Mouse (Mus musculus) stomach, embryonic 14.5 days (tissue): ENCODE data around the gene Cpb2. TPM values are rescaled to one million over a fixed set of nuclear protein-coding genes. Genes with fewer than 3 reads are reported as not detected.
A peak's percentile ranks its signal among the peaks of the same experiment; 100 is the strongest.

Source experiments
- ATAC-seq: fragments of 200-750 bp; cut with Nextera tagmentation; 2 replicates; pipeline ENCODE4 v1.8.0; 2017; ENCODE audit warnings: low read depth, moderate TSS enrichment; ENCODE audit not compliant: insufficient number of reproducible peaks, insufficient read depth, low FRiP score
- H3K27ac ChIP-seq: fragments of 300-500 bp; sonication (generic); 2 replicates; pipeline ENCODE4 v1.5.1; 2014; ENCODE audit warnings: mild to moderate bottlenecking, low read length, moderate library complexity, mixed read lengths
- H3K27me3 ChIP-seq: fragments of 300-500 bp; sonication (generic); 2 replicates; pipeline ENCODE4 v1.6.1; 2014; ENCODE audit warnings: low read length, control low read depth, mixed read lengths; ENCODE audit not compliant: control insufficient read depth, insufficient read depth
- H3K36me3 ChIP-seq: fragments of 300-500 bp; sonication (generic); 2 replicates; pipeline ENCODE4 v1.6.1; 2014; ENCODE audit warnings: mild to moderate bottlenecking, control low read depth, low read length, moderate library complexity, mixed read lengths; ENCODE audit not compliant: control insufficient read depth, insufficient read depth
- H3K4me1 ChIP-seq: fragments of 300-500 bp; sonication (generic); 2 replicates; pipeline ENCODE4 v1.6.1; 2014; ENCODE audit warnings: low read length, control low read depth, mixed read lengths; ENCODE audit not compliant: control insufficient read depth, insufficient read depth
- H3K4me2 ChIP-seq: fragments of 300-500 bp; sonication (generic); replicated peaks from 2 replicates; pipeline ENCODE4 v1.6.1; 2014; ENCODE audit warnings: low read depth, low read length, control low read depth
- H3K4me3 ChIP-seq: fragments of 300-500 bp; sonication (generic); 2 replicates; pipeline ENCODE4 v1.5.1; 2014; ENCODE audit warnings: low read depth, low read length, control low read depth
- H3K9ac ChIP-seq: fragments of 300-500 bp; sonication (generic); replicated peaks from 2 replicates; pipeline ENCODE4 v1.6.1; 2014; ENCODE audit warnings: low read depth, mild to moderate bottlenecking, control low read depth, low read length, moderate library complexity, mixed read lengths
- H3K9me3 ChIP-seq: fragments of 300-500 bp; sonication (generic); 2 replicates; pipeline ENCODE4 v1.6.1; 2016; ENCODE audit warnings: low read depth, low read length, control low read depth; ENCODE audit not compliant: control insufficient read depth
- WGBS: fragments of 180-500 bp; shearing (Covaris S2); extraction: QIAGEN DNeasy Blood & Tissue Kit; methylation state at CpG from one replicate; pipeline ENCODE4 v1.1.7; 2014; 5-methylcytosine and 5-hydroxymethylcytosine counted together
- polyA plus RNA-seq: library from polyadenylated mRNA; unstranded; fragments of >200 nt; fragmentation: Nextera tagmentation; extraction: Ambion mirVana; gene quantifications from 2 replicates; pipeline ENCODE4 v1.2.1, GENCODE M21; 2014

Cpb2 gene
- polyA plus RNA-seq, 1 experiment from 2014 or later = 2.7 TPM

DNA sequence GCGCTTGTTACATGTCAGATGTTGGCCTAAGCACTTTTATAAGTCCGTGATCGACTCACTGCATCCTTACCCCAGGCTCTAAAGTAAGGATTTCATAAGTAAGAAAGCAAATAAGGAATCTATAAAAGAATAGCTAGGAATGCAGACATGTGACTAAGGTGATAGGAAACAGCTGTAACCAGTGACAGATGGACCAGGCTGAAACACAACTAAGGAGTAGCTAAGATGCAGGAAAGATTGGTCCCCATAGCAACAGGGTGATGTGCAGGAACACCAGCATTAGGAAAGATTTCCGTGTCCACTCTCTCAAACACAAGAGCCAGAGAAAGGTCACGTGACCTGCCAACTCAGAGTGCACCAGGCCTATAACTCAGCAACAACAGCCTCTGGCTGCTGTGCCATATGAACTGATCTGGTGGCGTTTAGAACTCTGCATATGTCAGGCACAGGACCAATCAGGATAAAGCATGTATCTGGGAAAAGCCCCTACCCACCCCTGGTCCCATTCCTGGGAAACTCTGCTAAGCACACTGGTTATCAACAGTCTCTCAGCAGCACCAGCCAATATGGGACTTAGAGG lies 33.4 kb upstream of the Cpb2 start:
- no peaks in the 10 kb centered on the region for H3K4me1 ChIP-seq
- no peak overlapping the region for H3K4me3 ChIP-seq
- H3K9ac ChIP-seq = no peak overlapping the region
- ATAC-seq = no peak
- 68% methylated on average over 6 of the region's 6 CpGs for WGBS
- H3K27me3 ChIP-seq = no peaks in the 10 kb centered on the region
- no peak overlapping the region for H3K27ac ChIP-seq
- H3K4me2 ChIP-seq = no peak overlapping the region
- H3K36me3 ChIP-seq = no peaks in the 10 kb centered on the region
- H3K9me3 ChIP-seq = no peaks in the 10 kb centered on the region

DNA sequence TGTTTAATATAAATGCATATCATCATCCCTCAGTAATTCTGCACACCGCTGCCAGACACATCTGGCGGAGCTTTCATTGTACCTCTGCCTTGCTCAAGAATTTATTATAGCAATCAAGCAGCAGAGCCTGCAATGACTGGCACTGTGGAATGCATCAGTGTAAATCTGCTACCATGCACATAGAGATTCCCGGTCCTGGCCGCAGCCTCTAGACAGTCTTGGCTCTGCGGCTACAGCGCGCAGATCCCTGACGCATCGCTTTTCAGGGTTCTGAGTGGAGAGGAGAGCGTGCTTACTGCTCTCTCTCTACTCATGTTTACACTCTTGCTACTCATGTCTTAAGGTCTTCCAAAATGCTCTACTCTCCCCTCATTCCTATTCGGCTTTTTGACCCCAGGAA lies 28.3 kb upstream of the Cpb2 start:
- WGBS = 62% methylated on average over 11 of the region's 11 CpGs
- H3K27me3 ChIP-seq = no peaks in the 10 kb centered on the region
- H3K4me3 ChIP-seq = no peak overlapping the region
- H3K36me3 ChIP-seq = no peaks in the 10 kb centered on the region
- ATAC-seq = no peak
- H3K27ac ChIP-seq = no peak overlapping the region
- H3K4me1 ChIP-seq = no peaks in the 10 kb centered on the region
- no peaks in the 10 kb centered on the region for H3K9me3 ChIP-seq
- no peak overlapping the region for H3K9ac ChIP-seq
- no peak overlapping the region for H3K4me2 ChIP-seq

- Histone ChIP-seq H3K9ac (no peak overlapping the region), H3K36me3 (no peaks in the 10 kb centered on the region), H3K4me2 (no peak overlapping the region), H3K27ac (peak overlapping the region; percentile 21; the same call in 1 of the 2 replicates), H3K4me3 (no peak overlapping the region), H3K9me3 (no peaks in the 10 kb centered on the region), H3K27me3 (no peaks in the 10 kb centered on the region), H3K4me1 (no peaks in the 10 kb centered on the region)
- ATAC-seq = no peak
- WGBS = 96% methylated on average over 2 of the region's 2 CpGs
These were observed 23.2 kb upstream of the Cpb2 start for GRCm38 (mm10) chr14:75218843-75219242.

GRCm38 (mm10) chr14:75219250-75219913 lies 22.7 kb upstream of the Cpb2 start:
- Histone ChIP-seq H3K4me2 (no peak overlapping the region), H3K4me3 (no peak overlapping the region), H3K4me1 (no peaks in the 10 kb centered on the region), H3K36me3 (no peaks in the 10 kb centered on the region), H3K27me3 (no peaks in the 10 kb centered on the region), H3K27ac (peak overlapping the region; percentile 21; the same call in 1 of the 2 replicates), H3K9me3 (no peaks in the 10 kb centered on the region), H3K9ac (no peak overlapping the region)
- ATAC-seq = peak; percentile 94
- WGBS = 67% methylated on average over 5 of the region's 5 CpGs

- ATAC-seq = no peak
- no peaks in the 10 kb centered on the region for H3K4me1 ChIP-seq
- H3K27me3 ChIP-seq = no peaks in the 10 kb centered on the region
- no peak overlapping the region for H3K4me2 ChIP-seq
- H3K36me3 ChIP-seq = no peaks in the 10 kb centered on the region
- no peak overlapping the region for H3K27ac ChIP-seq
- no peak overlapping the region for H3K4me3 ChIP-seq
- WGBS = 82% methylated on average over 6 of the region's 6 CpGs
- no peaks in the 10 kb centered on the region for H3K9me3 ChIP-seq
- H3K9ac ChIP-seq = no peak overlapping the region
These were observed 19.7 kb upstream of the Cpb2 start for GRCm38 (mm10) chr14:75222386-75222785.

- no peaks in the 10 kb centered on the region for H3K36me3 ChIP-seq
- H3K27ac ChIP-seq = no peak overlapping the region
- no peak overlapping the region for H3K4me2 ChIP-seq
- H3K4me1 ChIP-seq = no peaks in the 10 kb centered on the region
- H3K27me3 ChIP-seq = no peaks in the 10 kb centered on the region
- WGBS = 76% methylated on average over 6 of the region's 6 CpGs
- no peak overlapping the region for H3K4me3 ChIP-seq
- ATAC-seq = no peak
- no peaks in the 10 kb centered on the region for H3K9me3 ChIP-seq
- no peak overlapping the region for H3K9ac ChIP-seq
These were observed 14.5 kb upstream of the Cpb2 start for GRCm38 (mm10) chr14:75227453-75228084.

DNA sequence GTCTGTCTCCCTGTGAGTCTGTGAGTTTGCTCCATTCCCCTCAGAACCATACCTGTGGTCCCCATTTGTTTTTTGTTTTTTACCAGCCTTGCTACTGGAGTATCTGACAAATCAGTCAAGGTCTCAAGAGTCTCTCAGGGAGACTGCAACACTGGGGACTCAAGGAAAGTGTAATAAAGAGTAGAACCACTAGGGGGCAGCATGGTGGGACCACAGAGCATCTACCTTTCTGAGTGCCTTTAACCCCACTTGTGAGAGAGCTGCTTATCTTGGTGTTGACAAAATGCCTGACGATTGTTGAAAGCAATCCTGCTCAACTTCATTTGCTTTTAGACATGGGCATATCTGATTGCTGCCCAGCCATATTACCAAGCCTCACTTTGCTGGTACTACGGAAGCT lies 12.3 kb upstream of the Cpb2 start:
- ATAC-seq = no peak
- Histone ChIP-seq H3K4me3 (no peak overlapping the region), H3K36me3 (no peaks in the 10 kb centered on the region), H3K27ac (no peak overlapping the region), H3K9ac (no peak overlapping the region), H3K4me1 (no peaks in the 10 kb centered on the region), H3K9me3 (no peaks in the 10 kb centered on the region), H3K27me3 (no peaks in the 10 kb centered on the region), H3K4me2 (no peak overlapping the region)
- WGBS = 53% methylated on average over 2 of the region's 2 CpGs

DNA sequence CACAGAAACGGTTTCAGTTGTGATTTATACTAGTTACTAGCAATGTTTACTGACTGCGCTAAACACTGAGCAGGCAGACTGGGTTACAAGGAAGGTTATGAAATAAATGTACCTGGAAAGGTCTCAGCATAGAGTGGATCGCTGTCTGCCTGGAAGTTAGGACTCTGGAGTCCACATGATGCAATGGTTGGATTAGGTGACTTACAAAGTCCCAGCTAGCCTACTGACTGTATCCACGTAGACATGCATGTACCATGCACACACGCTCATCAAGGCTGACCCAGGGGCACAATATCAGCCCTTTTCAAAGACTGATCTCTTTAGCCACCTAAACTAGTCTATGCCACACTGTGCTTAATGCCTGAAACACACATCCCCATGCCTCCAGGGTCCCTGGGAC lies 9.0 kb upstream of the Cpb2 start:
- Histone ChIP-seq H3K36me3 (no peaks in the 10 kb centered on the region), H3K4me3 (no peak overlapping the region), H3K27me3 (no peaks in the 10 kb centered on the region), H3K9ac (no peak overlapping the region), H3K27ac (no peak overlapping the region), H3K4me1 (no peaks in the 10 kb centered on the region), H3K9me3 (no peaks in the 10 kb centered on the region), H3K4me2 (no peak overlapping the region)
- WGBS = 81% methylated on average over 5 of the region's 5 CpGs
- ATAC-seq = no peak
